Mouse (Mus musculus) cortical plate, adult 2 months (tissue): Measurements from ENCODE around the gene Styxl1.

Experiments used
- CTCF ChIP-seq: fragments of 200-500 bp; IDR thresholded peaks from 2 replicates; pipeline ENCODE4 v1.5.1; 2011; ENCODE audit warnings: mild to moderate bottlenecking, control low read depth, low read length; ENCODE audit not compliant: insufficient read depth; ENCODE audit errors: extremely low read depth
- POLR2A ChIP-seq: fragments of 200-500 bp; IDR thresholded peaks from 2 replicates; pipeline ENCODE4 v1.6.1; 2011; ENCODE audit warnings: mild to moderate bottlenecking, low read length, control low read depth; ENCODE audit not compliant: insufficient read depth; ENCODE audit errors: extremely low read depth

DNA sequence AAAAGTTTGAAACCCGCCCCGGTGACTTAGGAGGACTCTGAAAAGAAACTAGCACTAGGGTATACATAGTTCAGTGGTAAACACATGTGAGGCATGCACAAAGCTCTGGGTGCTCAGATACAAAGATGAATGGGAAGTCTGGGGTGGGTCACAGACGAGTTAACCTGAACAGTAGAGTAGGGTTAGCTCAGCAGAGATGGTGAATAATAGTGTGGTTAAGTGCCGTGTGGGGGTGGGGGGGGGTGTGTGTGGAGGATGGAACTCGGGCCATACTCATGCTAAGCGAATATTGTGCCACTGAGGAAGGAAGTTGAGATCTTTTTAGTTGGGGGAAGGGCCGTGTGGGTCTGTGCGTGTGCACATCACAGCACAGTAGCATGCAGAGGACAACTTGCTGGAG lies 2.1 kb upstream of the Styxl1 start:
- no peak for TF ChIP-seq CTCF
- no peak for TF ChIP-seq POLR2A
